Mouse (Mus musculus) frontal cortex, postnatal 36 days (tissue): ENCODE measurements around the gene Gfy.
A peak's percentile ranks its signal among the peaks of the same experiment; 100 is the strongest.
"Not testable (repeated sequence)": the region's sequence is repeated elsewhere in the genome, so short reads cannot be mapped to it uniquely, and the experiment has no call there.

Experiments used
- DNase-seq, 2 experiments: peaks; one replicate each; pipeline ENCODE4 v3.0.0; 2022; ENCODE audit warnings: low spot score in 2 of 2

The Gfy gene

GRCm38 (mm10) chr7:45193871-45194785 is 14.8 kb upstream of the Gfy start:
- DNase-seq = no peak

GRCm38 (mm10) chr7:45193406-45193805 is 14.0 kb upstream of the Gfy start:
- DNase-seq = no peak

GRCm38 (mm10) chr7:45192585-45193310 is 13.4 kb upstream of the Gfy start:
- DNase-seq = no peak

- no peak for DNase-seq
Observed at GRCm38 (mm10) chr7:45191803-45192363, 12.5 kb upstream of the Gfy start.

GRCm38 (mm10) chr7:45191161-45191560 is 11.8 kb upstream of the Gfy start:
- DNase-seq = no peak

- DNase-seq = no peak
Observed at GRCm38 (mm10) chr7:45190186-45190585, 10.8 kb upstream of the Gfy start.

- peak; percentile 64 to 74 for DNase-seq
Observed at GRCm38 (mm10) chr7:45189600-45189999, 10.2 kb upstream of the Gfy start.

GRCm38 (mm10) chr7:45185921-45186320 is 6.6 kb upstream of the Gfy start:
- DNase-seq = no peak

GRCm38 (mm10) chr7:45183672-45184071 is 4.3 kb upstream of the Gfy start:
- DNase-seq = no peak

GRCm38 (mm10) chr7:45182606-45183005 is 3.2 kb upstream of the Gfy start:
- no peak for DNase-seq

GRCm38 (mm10) chr7:45182199-45182601 is 2.8 kb upstream of the Gfy start:
- peak; percentile 86 to 88 for DNase-seq

GRCm38 (mm10) chr7:45181540-45181939 is 2.2 kb upstream of the Gfy start:
- no peak for DNase-seq

GRCm38 (mm10) chr7:45180896-45181477 is 1.6 kb upstream of the Gfy start, which contains the start of gene Pth2:
Pth2 (plus strand) TSS chr7:45180995.
- DNase-seq = no peak

- DNase-seq = no peak
Observed at GRCm38 (mm10) chr7:45178550-45178949, 819 bp downstream of the Gfy start.

GRCm38 (mm10) chr7:45176356-45176755 is 3.0 kb downstream of the Gfy start:
- DNase-seq = no peak

- no peak for DNase-seq
Observed at GRCm38 (mm10) chr7:45175929-45176328, 3.4 kb downstream of the Gfy start.

- DNase-seq = no peak
Observed at GRCm38 (mm10) chr7:45175398-45175797, 4.0 kb downstream of the Gfy start.

- DNase-seq = no peak
Observed at GRCm38 (mm10) chr7:45174567-45175280, 4.6 kb downstream of the Gfy start.

GRCm38 (mm10) chr7:45173772-45174171 is 5.6 kb downstream of the Gfy start:
- DNase-seq = not testable (repeated sequence)

- DNase-seq = no peak
Observed at GRCm38 (mm10) chr7:45172974-45173373, 6.4 kb downstream of the Gfy start.

- DNase-seq = peak in 1 of 2 experiments; percentile 80
Observed at GRCm38 (mm10) chr7:45169495-45169894, 9.9 kb downstream of the Gfy start.
